Mouse (Mus musculus): ENCODE results near the gene Fgfr2.

- TF ChIP-seq POLR2A (IDR thresholded peaks at IDR 0.05; ENCODE audit: low read depth, low read length): no peak
- no peak for TF ChIP-seq CTCF (IDR thresholded peaks at IDR 0.05; ENCODE audit: borderline replicate concordance, insufficient read depth, low read length)
Measured at GRCm38 (mm10) chr7:132197817-132198475, 925.2 kb downstream of the Fgfr2 start.
